Mouse (Mus musculus): ENCODE measurements around the gene Zdhhc6. TPM values are rescaled to one million over a fixed set of nuclear protein-coding genes. Genes with fewer than 3 reads are reported as not detected.
A peak's percentile ranks its signal among the peaks of the same experiment; 100 is the strongest.

Zdhhc6 gene
- polyA plus RNA-seq (2015; fragmentation: Nextera tagmentation; extraction: Ambion mirVana) = 49.8 and 50.8 TPM in 2 replicates

DNA sequence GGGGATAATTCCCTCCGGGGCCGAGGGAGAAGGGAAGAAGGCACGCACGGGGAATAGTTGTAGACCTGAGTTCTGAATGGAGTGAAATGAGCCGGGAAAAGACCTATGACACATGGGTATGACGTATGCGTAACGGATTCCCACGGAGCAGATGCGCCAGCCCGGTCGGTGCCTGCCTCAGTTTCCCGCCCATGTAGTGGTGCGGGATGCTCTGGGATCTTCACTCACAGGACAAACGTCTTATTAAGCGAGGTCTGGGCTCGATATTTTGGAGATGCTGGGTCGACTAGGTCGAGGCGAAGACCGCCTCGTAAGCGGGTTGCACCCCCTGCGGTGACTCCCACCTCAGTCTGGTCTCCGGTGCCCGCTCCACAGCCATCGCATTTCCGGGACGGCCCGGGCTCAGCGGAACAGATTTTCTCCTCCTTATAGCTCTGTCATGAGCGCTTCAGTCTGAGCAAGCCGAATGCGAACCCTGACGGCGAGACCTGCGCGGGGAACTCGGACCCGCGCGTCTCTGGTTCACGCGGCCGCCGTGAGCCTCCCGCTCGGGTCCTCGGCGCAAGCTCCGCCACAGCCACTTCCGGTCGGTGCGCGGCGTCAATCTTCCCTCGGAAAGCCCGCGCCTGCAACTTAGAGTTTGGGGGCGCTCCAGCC lies at the start of gene Zdhhc6:
Gene Zdhhc6 (minus strand): TSS at position 581 of the 657 bp plus-strand sequence.
- DNase-seq (ENCODE audit: low spot score) (peak; percentile 84), ATAC-seq (ENCODE audit: low FRiP score, low TSS enrichment) (peak; percentile 80)
- Histone ChIP-seq H3K4me2 (replicated peaks; ENCODE audit: low read depth) (peak within 1 kb of the TSS; percentile 79), H3K4me3 (ENCODE audit: low read depth, low read length) (peak within 1 kb of the TSS; percentile 84), H3K4me1 (replicated peaks; ENCODE audit: control insufficient read depth, insufficient read depth) (no peaks in the 10 kb centered on the region; the same call in 1 of the 2 replicates), H3K27me3 (ENCODE audit: control insufficient read depth, insufficient read depth, low read length) (no peaks in the 10 kb centered on the region), H3K36me3 (ENCODE audit: control insufficient read depth, insufficient read depth, low read length) (peaks cover 6% of the 10 kb centered on the region), H3K9me3 (ENCODE audit: control insufficient read depth, low read length) (no peaks in the 10 kb centered on the region), H3K9ac (ENCODE audit: low read length) (peak within 1 kb of the TSS; percentile 83), H3K27ac (replicated peaks) (peak within 1 kb of the TSS; percentile 91)
- TF ChIP-seq CTCF (IDR thresholded peaks at IDR 0.05; ENCODE audit: low read depth) = no peak; the same call in 1 of the 2 replicates
- no peak for TF ChIP-seq EP300 (optimal IDR thresholded peaks at IDR 0.05)
- WGBS = under 1% methylated on average over 59 of the region's 60 CpGs

DNA sequence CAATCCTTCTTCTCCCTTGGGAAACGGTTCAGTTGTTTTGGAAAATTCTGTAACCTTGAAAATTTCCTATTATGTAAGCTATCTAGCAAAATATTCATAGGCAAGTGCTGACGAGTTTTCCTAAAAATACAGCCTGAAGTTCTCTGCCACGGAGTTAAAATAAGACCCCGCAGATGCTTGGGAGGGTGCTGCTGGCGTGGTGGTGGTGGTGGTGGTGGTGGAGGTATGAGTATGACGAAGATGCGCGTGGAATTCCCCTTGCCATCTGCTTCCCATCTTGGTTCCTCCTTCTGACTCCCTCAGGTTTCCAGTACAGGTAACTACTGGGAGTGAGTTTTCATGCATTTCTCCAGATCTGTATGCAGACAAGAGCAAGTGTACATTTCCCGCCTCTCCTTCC lies 46.8 kb upstream of the Zdhhc6 start:
- DNase-seq (ENCODE audit: low spot score) = no peak
- H3K27me3 ChIP-seq (ENCODE audit: control insufficient read depth, insufficient read depth, low read length) = no peaks in the 10 kb centered on the region
- ATAC-seq (ENCODE audit: low FRiP score, low TSS enrichment) = no peak
- TF ChIP-seq EP300 (optimal IDR thresholded peaks at IDR 0.05) (no peak), CTCF (IDR thresholded peaks at IDR 0.05; ENCODE audit: low read depth) (no peak)
- no peaks in the 10 kb centered on the region for H3K9me3 ChIP-seq (ENCODE audit: control insufficient read depth, low read length)
- no peak overlapping the region for H3K4me2 ChIP-seq (replicated peaks; ENCODE audit: low read depth)
- no peaks in the 10 kb centered on the region for H3K4me1 ChIP-seq (replicated peaks; ENCODE audit: control insufficient read depth, insufficient read depth)
- H3K36me3 ChIP-seq (ENCODE audit: control insufficient read depth, insufficient read depth, low read length) = no peaks in the 10 kb centered on the region
- no peak overlapping the region for H3K4me3 ChIP-seq (ENCODE audit: low read depth, low read length)
- no peak overlapping the region for H3K27ac ChIP-seq (replicated peaks)
- no peak overlapping the region for H3K9ac ChIP-seq (ENCODE audit: low read length)
- 90% methylated on average over 9 of the region's 9 CpGs for WGBS

GRCm38 (mm10) chr19:55350673-55351378 lies 35.0 kb upstream of the Zdhhc6 start:
- H3K36me3 ChIP-seq (ENCODE audit: control insufficient read depth, insufficient read depth, low read length) = no peaks in the 10 kb centered on the region
- TF ChIP-seq EP300 (optimal IDR thresholded peaks at IDR 0.05) (no peak), CTCF (IDR thresholded peaks at IDR 0.05; ENCODE audit: low read depth) (no peak)
- no peaks in the 10 kb centered on the region for H3K4me1 ChIP-seq (replicated peaks; ENCODE audit: control insufficient read depth, insufficient read depth)
- no peaks in the 10 kb centered on the region for H3K27me3 ChIP-seq (ENCODE audit: control insufficient read depth, insufficient read depth, low read length)
- no peak overlapping the region for H3K4me2 ChIP-seq (replicated peaks; ENCODE audit: low read depth)
- no peak overlapping the region for H3K4me3 ChIP-seq (ENCODE audit: low read depth, low read length)
- H3K9me3 ChIP-seq (ENCODE audit: control insufficient read depth, low read length) = no peaks in the 10 kb centered on the region
- no peak for ATAC-seq (ENCODE audit: low FRiP score, low TSS enrichment)
- H3K9ac ChIP-seq (ENCODE audit: low read length) = no peak overlapping the region
- DNase-seq (ENCODE audit: low spot score) = no peak
- H3K27ac ChIP-seq (replicated peaks) = no peak overlapping the region
- WGBS = 59% methylated on average over 9 of the region's 9 CpGs

GRCm38 (mm10) chr19:55348187-55348586 lies 32.4 kb upstream of the Zdhhc6 start:
- 90% methylated on average over 3 of the region's 3 CpGs for WGBS
- Histone ChIP-seq H3K9me3 (ENCODE audit: control insufficient read depth, low read length) (no peaks in the 10 kb centered on the region), H3K4me2 (replicated peaks; ENCODE audit: low read depth) (no peak overlapping the region), H3K27ac (replicated peaks) (no peak overlapping the region), H3K9ac (ENCODE audit: low read length) (no peak overlapping the region), H3K4me3 (ENCODE audit: low read depth, low read length) (no peak overlapping the region), H3K4me1 (replicated peaks; ENCODE audit: control insufficient read depth, insufficient read depth) (no peaks in the 10 kb centered on the region), H3K36me3 (ENCODE audit: control insufficient read depth, insufficient read depth, low read length) (no peaks in the 10 kb centered on the region), H3K27me3 (ENCODE audit: control insufficient read depth, insufficient read depth, low read length) (no peaks in the 10 kb centered on the region)
- DNase-seq (ENCODE audit: low spot score) (no peak), ATAC-seq (ENCODE audit: low FRiP score, low TSS enrichment) (no peak)
- no peak for TF ChIP-seq EP300 (optimal IDR thresholded peaks at IDR 0.05)
- TF ChIP-seq CTCF (IDR thresholded peaks at IDR 0.05; ENCODE audit: low read depth) = no peak

- H3K9ac ChIP-seq (ENCODE audit: low read length) = no peak overlapping the region
- no peaks in the 10 kb centered on the region for H3K27me3 ChIP-seq (ENCODE audit: control insufficient read depth, insufficient read depth, low read length)
- 66% methylated on average over 9 of the region's 9 CpGs for WGBS
- H3K4me2 ChIP-seq (replicated peaks; ENCODE audit: low read depth) = no peak overlapping the region
- H3K4me3 ChIP-seq (ENCODE audit: low read depth, low read length) = no peak overlapping the region
- no peaks in the 10 kb centered on the region for H3K36me3 ChIP-seq (ENCODE audit: control insufficient read depth, insufficient read depth, low read length)
- DNase-seq (ENCODE audit: low spot score) = peak; percentile 27
- H3K4me1 ChIP-seq (replicated peaks; ENCODE audit: control insufficient read depth, insufficient read depth) = no peaks in the 10 kb centered on the region
- H3K27ac ChIP-seq (replicated peaks) = no peak overlapping the region
- ATAC-seq (ENCODE audit: low FRiP score, low TSS enrichment) = peak; percentile 61
- no peaks in the 10 kb centered on the region for H3K9me3 ChIP-seq (ENCODE audit: control insufficient read depth, low read length)
- no peak for TF ChIP-seq EP300 (optimal IDR thresholded peaks at IDR 0.05)
- no peak for TF ChIP-seq CTCF (IDR thresholded peaks at IDR 0.05; ENCODE audit: low read depth)
Observed at GRCm38 (mm10) chr19:55343274-55343673, 27.4 kb upstream of the Zdhhc6 start.

DNA sequence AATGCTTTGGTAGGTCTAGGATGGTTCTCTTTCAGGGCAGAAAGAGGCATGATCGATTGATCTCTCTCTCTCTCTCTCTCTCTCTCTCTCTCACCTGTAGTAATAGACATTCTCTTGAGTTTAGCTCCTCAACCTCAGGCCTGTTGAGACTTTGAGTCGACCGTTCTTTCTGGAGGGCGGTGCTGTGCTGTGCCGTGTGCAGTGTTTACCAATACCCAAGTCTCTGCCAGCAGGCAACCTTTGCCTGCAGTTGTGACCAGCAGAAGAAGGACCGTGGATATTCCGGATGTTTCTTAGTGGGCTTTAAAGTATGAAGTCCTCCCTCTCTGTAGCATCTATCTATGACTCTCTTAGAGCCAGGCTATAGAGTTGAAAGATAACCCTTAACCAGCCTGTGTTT lies 26.6 kb upstream of the Zdhhc6 start:
- Histone ChIP-seq H3K4me3 (ENCODE audit: low read depth, low read length) (no peak overlapping the region), H3K4me1 (replicated peaks; ENCODE audit: control insufficient read depth, insufficient read depth) (no peaks in the 10 kb centered on the region), H3K9me3 (ENCODE audit: control insufficient read depth, low read length) (no peaks in the 10 kb centered on the region), H3K27ac (replicated peaks) (no peak overlapping the region), H3K4me2 (replicated peaks; ENCODE audit: low read depth) (no peak overlapping the region), H3K9ac (ENCODE audit: low read length) (no peak overlapping the region), H3K36me3 (ENCODE audit: control insufficient read depth, insufficient read depth, low read length) (no peaks in the 10 kb centered on the region), H3K27me3 (ENCODE audit: control insufficient read depth, insufficient read depth, low read length) (no peaks in the 10 kb centered on the region)
- TF ChIP-seq EP300 (optimal IDR thresholded peaks at IDR 0.05) = no peak
- no peak for TF ChIP-seq CTCF (IDR thresholded peaks at IDR 0.05; ENCODE audit: low read depth)
- peak; percentile 60 for DNase-seq (ENCODE audit: low spot score)
- ATAC-seq (ENCODE audit: low FRiP score, low TSS enrichment) = peak; percentile 78; the same call in 1 of the 2 replicates
- WGBS = 71% methylated on average over 7 of the region's 7 CpGs

Data from stomach, postnatal 0 days (tissue).